Mouse (Mus musculus) midbrain, postnatal 0 days (tissue): ENCODE results near the gene Tcf20. TPM values are rescaled to one million over a fixed set of nuclear protein-coding genes. Genes with fewer than 3 reads are reported as not detected.

ENCODE experiments used
- ATAC-seq: fragments of 200-750 bp; cut with Nextera tagmentation; 2 replicates; pipeline ENCODE4 v1.8.0; 2017; ENCODE audit warnings: moderate number of reproducible peaks, mild to moderate bottlenecking, moderate TSS enrichment, moderate library complexity; ENCODE audit not compliant: low FRiP score
- DNase-seq: peaks from one replicate; pipeline ENCODE4 v3.0.0-alpha.2; 2015; ENCODE audit warnings: low spot score
- H3K27ac ChIP-seq: fragments of 300-500 bp; sonication (generic); 2 replicates; pipeline ENCODE4 v1.5.1; 2014; ENCODE audit warnings: low read depth, mild to moderate bottlenecking, low read length, mixed read lengths
- H3K27me3 ChIP-seq: fragments of 300-500 bp; sonication (generic); 2 replicates; pipeline ENCODE4 v1.6.1; 2014; ENCODE audit warnings: low read length, control low read depth, mixed read lengths; ENCODE audit not compliant: insufficient read depth
- H3K36me3 ChIP-seq: fragments of 300-500 bp; sonication (generic); 2 replicates; pipeline ENCODE4 v1.6.1; 2014; ENCODE audit warnings: low read length, control low read depth, mixed read lengths; ENCODE audit not compliant: insufficient read depth
- H3K4me1 ChIP-seq: fragments of 300-500 bp; sonication (generic); 2 replicates; pipeline ENCODE4 v1.6.1; 2014; ENCODE audit warnings: mild to moderate bottlenecking, control low read depth, antibody characterized with exemption, low read length, mixed read lengths; ENCODE audit not compliant: insufficient read depth
- H3K4me2 ChIP-seq: fragments of 300-500 bp; sonication (generic); 2 replicates; pipeline ENCODE4 v1.6.1; 2014; ENCODE audit warnings: low read depth, mild to moderate bottlenecking, low read length, mixed read lengths; ENCODE audit not compliant: poor library complexity, severe bottlenecking
- H3K4me3 ChIP-seq: fragments of 300-500 bp; sonication (generic); 2 replicates; pipeline ENCODE4 v1.5.1; 2014; ENCODE audit warnings: low read depth, mild to moderate bottlenecking, low read length, moderate library complexity
- H3K9ac ChIP-seq: fragments of 300-500 bp; sonication (generic); replicated peaks from 2 replicates; pipeline ENCODE4 v1.6.1; 2014; ENCODE audit warnings: mild to moderate bottlenecking, low read length, moderate library complexity, mixed read lengths; ENCODE audit not compliant: poor library complexity, severe bottlenecking
- H3K9me3 ChIP-seq: fragments of 300-500 bp; sonication (generic); 2 replicates; pipeline ENCODE4 v1.6.1; 2016; ENCODE audit warnings: low read length, control low read depth
- CTCF ChIP-seq: IDR thresholded peaks from 2 replicates; pipeline ENCODE4 v1.5.1; 2016; ENCODE audit warnings: antibody characterized with exemption, mild to moderate bottlenecking
- WGBS: fragments of 180-500 bp; shearing (Covaris S2); extraction: QIAGEN DNeasy Blood & Tissue Kit; methylation state at CpG from one replicate; pipeline ENCODE4 v1.1.7; 2014; 5-methylcytosine and 5-hydroxymethylcytosine counted together
- polyA plus RNA-seq: library from polyadenylated mRNA; unstranded; fragments of >200 nt; fragmentation: Nextera tagmentation; extraction: Ambion mirVana; gene quantifications from 2 replicates; pipeline ENCODE4 v1.2.1, GENCODE M21; 2015
- total RNA-seq: library from RNA; depleted of rRNA; stranded (reverse); fragments of >200 nt; gene quantifications from 2 replicates; pipeline ENCODE4 v1.2.3, GENCODE M21; 2014

Tcf20 gene
- total and polyA plus RNA-seq, 2 experiments from 2014 or later: 11.8 to 125 TPM

- H3K9ac ChIP-seq: 0 out of 2 replicates have a peak overlapping the region, but pooled peaks have one; percentile 14
Observed at GRCm38 (mm10) chr15:82922052-82922451, 65.6 kb downstream of the Tcf20 start.

DNA sequence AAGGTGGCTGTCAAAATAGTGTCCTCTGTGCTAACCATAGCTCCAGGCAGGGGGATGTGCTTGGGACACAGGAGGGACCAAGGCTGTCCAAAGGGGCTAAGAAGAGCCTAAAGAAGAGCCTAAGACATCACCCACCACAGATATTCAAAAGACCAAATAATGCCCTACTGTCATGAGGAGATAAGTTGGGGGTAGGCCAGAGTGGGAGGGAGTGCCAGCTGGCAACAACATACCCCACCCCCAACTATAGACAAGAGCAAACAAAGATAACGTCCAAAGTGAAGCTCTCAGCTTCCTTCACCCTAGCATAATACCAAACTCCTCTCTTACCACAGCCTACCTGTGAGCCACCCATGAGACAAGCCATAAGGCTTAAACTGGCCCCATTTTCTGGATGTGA lies 66.1 kb downstream of the Tcf20 start:
- 27% methylated on average over 1 of the region's 1 CpGs for WGBS
- TF ChIP-seq CTCF: no peak
- 0 out of 2 replicates have a peak overlapping the region, but pooled peaks have one; percentile 43 for H3K27ac ChIP-seq
- no peak overlapping the region for H3K9ac ChIP-seq
- no peak overlapping the region; the same call in 1 of the 2 replicates for H3K4me2 ChIP-seq
- no peaks in the 10 kb centered on the region for H3K27me3 ChIP-seq
- peaks cover 65% of the 10 kb centered on the region for H3K4me1 ChIP-seq
- H3K9me3 ChIP-seq: no peaks in the 10 kb centered on the region
- ATAC-seq: no peak
- H3K4me3 ChIP-seq: no peak overlapping the region
- no peak for DNase-seq
- no peaks in the 10 kb centered on the region for H3K36me3 ChIP-seq

More at GRCm38 (mm10) chr15:82922052-82922451, 65.6 kb downstream of the Tcf20 start:
- DNase-seq (peak; percentile 93), ATAC-seq (peak; percentile 64)
- Histone ChIP-seq H3K36me3 (no peaks in the 10 kb centered on the region), H3K27ac (0 out of 2 replicates have a peak overlapping the region, but pooled peaks have one; percentile 43), H3K9me3 (no peaks in the 10 kb centered on the region), H3K27me3 (no peaks in the 10 kb centered on the region), H3K4me1 (peaks cover 66% of the 10 kb centered on the region), H3K4me2 (peak overlapping the region; percentile 13; the same call in 1 of the 2 replicates), H3K4me3 (no peak overlapping the region)
- peak; percentile 9 for TF ChIP-seq CTCF
- WGBS: 19% methylated on average over 12 of the region's 12 CpGs

GRCm38 (mm10) chr15:82920895-82921515 lies 66.7 kb downstream of the Tcf20 start:
- Histone ChIP-seq H3K27me3 (no peaks in the 10 kb centered on the region), H3K27ac (no peak overlapping the region), H3K4me3 (no peak overlapping the region), H3K4me2 (peak overlapping the region; percentile 33), H3K9me3 (no peaks in the 10 kb centered on the region), H3K36me3 (no peaks in the 10 kb centered on the region), H3K9ac (no peak overlapping the region), H3K4me1 (peaks cover 60% of the 10 kb centered on the region)
- ATAC-seq (no peak), DNase-seq (peak; percentile 77)
- 6% methylated on average over 13 of the region's 13 CpGs for WGBS
- no peak for TF ChIP-seq CTCF

GRCm38 (mm10) chr15:82917965-82918364 lies 69.7 kb downstream of the Tcf20 start:
- 0 out of 2 replicates have a peak overlapping the region, but pooled peaks have one; percentile 19 for H3K9ac ChIP-seq
- H3K36me3 ChIP-seq: no peaks in the 10 kb centered on the region
- peaks cover 40% of the 10 kb centered on the region for H3K4me1 ChIP-seq
- H3K4me3 ChIP-seq: no peak overlapping the region
- peak; percentile 42 for DNase-seq
- H3K27ac ChIP-seq: peak overlapping the region; percentile 81
- H3K27me3 ChIP-seq: no peaks in the 10 kb centered on the region
- peak overlapping the region; percentile 53 for H3K4me2 ChIP-seq
- ATAC-seq: no peak
- TF ChIP-seq CTCF: peak; percentile 58
- no peaks in the 10 kb centered on the region for H3K9me3 ChIP-seq
- WGBS: 50% methylated on average over 3 of the region's 3 CpGs

DNA sequence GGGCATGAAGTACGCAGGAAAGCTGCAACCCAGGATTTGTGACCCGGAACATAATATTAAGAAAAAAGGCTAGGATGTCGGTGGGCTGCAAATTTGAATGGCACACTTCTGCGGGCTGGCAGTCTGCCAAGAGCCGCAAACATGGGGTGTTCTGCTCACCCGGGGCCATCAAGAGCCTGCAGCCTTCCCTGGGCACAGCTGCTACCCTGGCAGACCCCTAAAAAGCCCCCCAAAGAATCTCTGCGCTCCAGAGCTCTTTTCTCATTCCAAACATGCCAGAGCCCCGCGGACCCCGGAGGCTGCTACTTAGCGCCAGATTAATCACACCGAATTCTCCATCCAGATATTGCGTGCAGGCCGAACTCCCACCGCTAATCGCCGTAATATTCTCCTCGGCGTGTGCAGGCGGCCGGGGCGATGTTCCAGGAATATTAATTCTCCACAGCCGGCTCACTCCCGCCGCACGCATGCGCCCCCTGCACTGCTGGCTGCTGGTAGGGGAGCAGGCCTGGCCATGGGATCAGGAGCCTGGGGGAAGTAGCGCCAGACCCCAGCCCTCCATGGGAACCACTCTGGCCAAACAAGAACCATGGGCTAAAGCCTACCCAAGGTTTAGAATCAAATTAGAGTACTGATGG lies 70.3 kb downstream of the Tcf20 start:
- 5% methylated on average over 28 of the region's 28 CpGs for WGBS
- peaks cover 42% of the 10 kb centered on the region for H3K4me1 ChIP-seq

DNA sequence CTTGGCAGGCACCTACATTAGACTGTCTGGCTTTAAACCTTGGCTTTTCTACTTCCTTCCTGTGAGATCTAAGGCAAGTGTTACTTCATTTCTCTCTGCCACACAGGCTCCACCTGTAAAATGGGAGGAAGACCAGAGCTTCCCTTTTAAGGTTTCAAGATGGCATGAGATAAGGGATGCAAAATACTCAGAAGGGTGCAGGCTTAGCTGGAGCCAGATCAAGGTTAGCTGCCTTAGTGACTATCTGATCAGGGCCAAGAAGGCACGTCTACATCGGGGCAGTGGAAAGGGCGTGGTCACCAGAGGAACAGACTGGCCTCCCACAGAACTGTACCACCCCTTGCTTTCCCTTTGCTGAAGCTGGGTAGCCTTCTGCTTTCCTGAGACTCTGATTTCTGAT lies 73.2 kb downstream of the Tcf20 start:
- TF ChIP-seq CTCF: no peak
- 59% methylated on average over 3 of the region's 3 CpGs for whole genome bisulfite sequencing
- no peaks in the 10 kb centered on the region for H3K9me3 ChIP-seq
- DNase-seq: no peak
- no peak overlapping the region for H3K27ac ChIP-seq
- no peak for ATAC-seq
- H3K27me3 ChIP-seq: no peaks in the 10 kb centered on the region
- H3K4me1 ChIP-seq: peaks cover 36% of the 10 kb centered on the region
- H3K36me3 ChIP-seq: no peaks in the 10 kb centered on the region
- H3K4me2 ChIP-seq: no peak overlapping the region
- no peak overlapping the region for H3K9ac ChIP-seq
- no peak overlapping the region for H3K4me3 ChIP-seq

More for the DNA sequence above, 70.3 kb downstream of the Tcf20 start:
- H3K4me2 ChIP-seq: peak overlapping the region; percentile 53
- DNase-seq: peak; percentile 91
- peak overlapping the region; percentile 50; the same call in 1 of the 2 replicates for H3K9ac ChIP-seq
- peak; percentile 55 for TF ChIP-seq CTCF
- no peaks in the 10 kb centered on the region for H3K36me3 ChIP-seq
- no peaks in the 10 kb centered on the region for H3K9me3 ChIP-seq
- no peaks in the 10 kb centered on the region for H3K27me3 ChIP-seq
- peak; percentile 59; the same call in 1 of the 2 replicates for ATAC-seq
- H3K27ac ChIP-seq: peak overlapping the region; percentile 81
- H3K4me3 ChIP-seq: peak overlapping the region; percentile 21
